ENCODE assay signal across 15 mouse cellular contexts in the genomic region with DNA sequence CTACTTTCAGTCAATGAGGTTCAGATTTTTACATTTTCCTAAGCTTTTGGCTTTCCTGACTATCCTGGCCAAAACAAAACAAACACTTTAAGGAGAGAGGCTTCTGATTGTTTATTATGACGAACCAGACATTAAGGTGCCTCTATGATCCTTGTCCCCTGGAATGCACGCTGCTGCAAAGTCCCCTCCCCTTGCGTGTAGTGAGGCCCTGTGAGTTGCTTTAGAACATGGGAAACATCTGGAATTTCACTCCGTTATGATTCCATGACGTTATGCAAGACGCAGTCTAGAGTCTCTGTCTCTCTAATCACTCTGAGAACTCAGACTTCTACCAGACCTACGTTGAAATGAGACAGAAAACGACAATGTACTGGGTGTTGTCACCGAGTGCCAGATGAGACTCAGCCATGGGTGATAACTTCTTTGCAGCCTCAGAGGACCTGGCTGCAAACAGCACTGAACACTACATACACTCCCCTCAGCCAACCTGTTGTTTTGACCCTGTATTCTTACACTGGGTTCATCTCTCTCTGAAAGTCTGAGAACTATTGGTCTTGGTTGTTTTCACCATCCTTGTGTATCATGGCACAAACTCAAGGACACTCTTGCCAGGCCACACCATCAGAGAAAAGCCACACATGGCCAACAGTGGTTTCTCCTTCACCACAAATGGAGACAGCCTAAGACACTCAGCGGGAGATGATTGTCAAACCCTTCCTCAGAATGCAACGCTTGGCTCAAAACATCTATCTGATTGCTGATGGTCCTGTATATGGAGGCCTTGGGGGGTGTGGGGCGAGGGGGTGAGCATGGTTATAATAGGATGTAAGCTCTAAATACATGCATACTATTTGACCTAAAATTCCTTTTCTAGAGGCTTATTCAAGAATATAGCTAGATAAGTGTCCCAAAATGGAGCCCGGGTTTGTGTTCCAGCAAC.
DNase-seq lines count a peak whose midpoint lies in the region; ATAC-seq and TF ChIP-seq lines count a peak whose summit lies in the region.
"Had no signal": no experiment of that assay in that cellular context is flagged by ENCODE, and none has a peak within 500 bp of the region (broad histone marks: within the 10 kb centered on the region; RNA-seq: fewer than 3 reads in every experiment).

No protein-coding gene starts in this region.

- H3K36me3 ChIP-seq in limb, embryonic 14.5 days (ENCODE audit: control insufficient read depth, insufficient read depth, low read length) = no peaks in the 10 kb centered on the region
- no peaks in the 10 kb centered on the region for H3K36me3 ChIP-seq in midbrain, embryonic 10.5 days
- no peaks in the 10 kb centered on the region for H3K36me3 ChIP-seq in midbrain, embryonic 14.5 days (ENCODE audit: control insufficient read depth, insufficient read depth, low read length)
- H3K36me3 ChIP-seq: hindbrain, embryonic 12.5 days had no signal

- no peaks in the 10 kb centered on the region for H3K9me3 ChIP-seq in limb, embryonic 14.5 days (ENCODE audit: control insufficient read depth, low read length)
- H3K9me3 ChIP-seq in midbrain, embryonic 10.5 days (replicated peaks) = peaks cover 7% of the 10 kb centered on the region; the same call in 1 of the 2 replicates
- H3K9me3 ChIP-seq in midbrain, embryonic 14.5 days (ENCODE audit: control insufficient read depth, low read length) = no peaks in the 10 kb centered on the region
- H3K9me3 ChIP-seq: hindbrain, embryonic 12.5 days had no signal

- 57% methylated on average over 13 of the region's 13 CpGs for WGBS in limb, embryonic 14.5 days
- 90% methylated on average over 13 of the region's 13 CpGs for WGBS in midbrain, embryonic 10.5 days
- 92% methylated on average over 13 of the region's 13 CpGs for WGBS in midbrain, embryonic 14.5 days

- H3K27me3 ChIP-seq in limb, embryonic 14.5 days (ENCODE audit: control insufficient read depth, insufficient read depth, low read length) = no peaks in the 10 kb centered on the region
- H3K27me3 ChIP-seq in midbrain, embryonic 10.5 days (ENCODE audit: low read depth, poor library complexity, severe bottlenecking) = no peaks in the 10 kb centered on the region
- H3K27me3 ChIP-seq in midbrain, embryonic 14.5 days (ENCODE audit: control insufficient read depth, insufficient read depth, low read length) = no peaks in the 10 kb centered on the region
- H3K27me3 ChIP-seq: hindbrain, embryonic 12.5 days had no signal

- peak; percentile 2 for DNase-seq in gastrocnemius, postnatal 10 days
- no peak for DNase-seq in gastrocnemius, postnatal 4 days (ENCODE audit: low spot score in 2 of 2)
- peak; percentile 12 to 14 for DNase-seq in spleen, postnatal 10 days (ENCODE audit: low spot score in 2 of 2)
- no peak for DNase-seq in spleen, postnatal 36 days (ENCODE audit: low spot score in 2 of 2)
- DNase-seq in limb, embryonic 14.5 days (ENCODE audit: low spot score) = peak; percentile 58
- peak; percentile 40 for DNase-seq in skeletal muscle tissue, adult 2 months (ENCODE audit: low read depth, low spot score)
- no peak for DNase-seq in midbrain, embryonic 10.5 days (ENCODE audit: low spot score)
- no peak for DNase-seq in midbrain, embryonic 14.5 days
- DNase-seq: cerebellum, postnatal 14 days; kidney, adult 2 months; right cerebral cortex, postnatal 14 days had no signal

- H3K27ac ChIP-seq in limb, embryonic 14.5 days (replicated peaks; ENCODE audit: low read depth, low read length) = 0 out of 2 replicates have a peak overlapping the region, but pooled peaks have one; percentile 11
- H3K27ac ChIP-seq in midbrain, embryonic 10.5 days (replicated peaks) = no peak overlapping the region
- no peak overlapping the region for H3K27ac ChIP-seq in midbrain, embryonic 14.5 days (replicated peaks; ENCODE audit: low read depth, low read length)
- H3K27ac ChIP-seq: hindbrain, embryonic 12.5 days; left cerebral cortex, adult 2 months had no signal

- no peak overlapping the region for H3K9ac ChIP-seq in limb, embryonic 14.5 days (ENCODE audit: low read depth, low read length, severe bottlenecking)
- no peak overlapping the region for H3K9ac ChIP-seq in midbrain, embryonic 14.5 days (replicated peaks; ENCODE audit: low read length)
- H3K9ac ChIP-seq: hindbrain, embryonic 12.5 days had no signal

- ATAC-seq in limb, embryonic 14.5 days (ENCODE audit: low FRiP score, low read depth) = peak; percentile 74; the same call in 1 of the 2 replicates
- ATAC-seq in midbrain, embryonic 14.5 days (ENCODE audit: low FRiP score, low TSS enrichment) = no peak
- ATAC-seq: activated CD4-positive, CD25-positive, alpha-beta regulatory T cell, adult 4 months had no signal

- no peak overlapping the region for H3K4me2 ChIP-seq in limb, embryonic 14.5 days (replicated peaks; ENCODE audit: low read depth, low read length, severe bottlenecking)
- no peak overlapping the region for H3K4me2 ChIP-seq in midbrain, embryonic 14.5 days (ENCODE audit: low read length)
- H3K4me2 ChIP-seq: hindbrain, embryonic 12.5 days had no signal

- H3K4me3 ChIP-seq in limb, embryonic 14.5 days (replicated peaks; ENCODE audit: low read length) = no peak overlapping the region
- H3K4me3 ChIP-seq in midbrain, embryonic 10.5 days = no peak overlapping the region
- no peak overlapping the region for H3K4me3 ChIP-seq in midbrain, embryonic 14.5 days (replicated peaks; ENCODE audit: low read depth, low read length)
- H3K4me3 ChIP-seq: erythroblast, embryonic 14.5 days; hindbrain, embryonic 12.5 days; left cerebral cortex, adult 2 months had no signal

- TF ChIP-seq POLR2A in limb, embryonic 14.5 days (IDR thresholded peaks at IDR 0.05; ENCODE audit: borderline replicate concordance, extremely low read depth, insufficient read depth, insufficient read length) = no peak

- 0 out of 2 replicates have a peak, but pooled peaks cover 2% of the 10 kb centered on the region for H3K4me1 ChIP-seq in limb, embryonic 14.5 days (ENCODE audit: control insufficient read depth, insufficient read depth, low read length)
- H3K4me1 ChIP-seq in midbrain, embryonic 10.5 days = no peaks in the 10 kb centered on the region
- no peaks in the 10 kb centered on the region for H3K4me1 ChIP-seq in midbrain, embryonic 14.5 days (ENCODE audit: control insufficient read depth, insufficient read depth, low read length)
- H3K4me1 ChIP-seq: hindbrain, embryonic 12.5 days had no signal

Comparison
In these comparisons a context has a peak if more than half of its experiments do, and no peak if none do; other contexts are left out.
1. DNase-seq: peak in gastrocnemius, postnatal 10 days (single experiment), spleen, postnatal 10 days (2 of 2), limb, embryonic 14.5 days (single experiment) and skeletal muscle tissue, adult 2 months (single experiment); none in gastrocnemius, postnatal 4 days (0 of 2), spleen, postnatal 36 days (0 of 2), midbrain, embryonic 10.5 days (single experiment) and midbrain, embryonic 14.5 days (single experiment).